Mouse (Mus musculus): ENCODE results near the gene Krt13.

- no peak for TF ChIP-seq CTCF (IDR thresholded peaks at IDR 0.05; ENCODE audit: low read depth)
- no peak for TF ChIP-seq EP300 (IDR thresholded peaks at IDR 0.05; ENCODE audit: low read depth)
Measured at GRCm38 (mm10) chr11:100121466-100121865, at the start of gene Krt13.
